Comparison of ENCODE assay signal across 8 mouse cellular contexts in the genomic region with DNA sequence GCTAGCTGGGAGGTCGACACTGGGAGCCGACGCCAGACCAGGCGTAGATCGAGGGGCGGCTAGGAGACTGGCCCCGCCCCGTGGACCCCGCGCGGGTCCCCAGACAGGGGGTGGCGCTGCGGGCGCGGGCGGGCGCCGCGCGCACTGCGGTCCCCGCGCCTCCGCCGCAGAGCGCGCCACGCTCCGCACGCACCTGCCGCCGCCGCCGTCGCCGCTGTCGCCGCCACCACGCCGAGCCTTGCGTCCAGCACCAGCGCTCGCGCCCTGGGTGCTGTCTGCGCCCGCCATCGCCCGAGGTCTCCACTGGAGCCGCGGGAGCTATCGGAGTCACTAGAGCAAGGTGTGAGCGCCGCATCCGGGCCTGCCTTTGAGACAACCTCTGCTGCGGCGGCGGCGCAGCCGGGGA. TPM values are rescaled to one million over a fixed set of nuclear protein-coding genes. Genes with fewer than 3 reads are reported as not detected.
DNase-seq lines count a peak whose midpoint lies in the region; ATAC-seq and TF ChIP-seq lines count a peak whose summit lies in the region.

A gene (plus strand): TSS at position 155 of the 406 bp plus-strand sequence.
A gene (minus strand): TSS at position 352 of the 406 bp plus-strand sequence.

- peak within 1 kb of the TSS; percentile 49 for H3K4me3 ChIP-seq in kidney, postnatal 0 days (replicated peaks; ENCODE audit: low read depth, low read length)
- H3K4me3 ChIP-seq in embryonic facial prominence, embryonic 10.5 days, result peak within 1 kb of the TSS; percentile 69
- H3K4me3 ChIP-seq in neural tube, embryonic 13.5 days, result peak within 1 kb of the TSS; percentile 67

- H3K27ac ChIP-seq in kidney, postnatal 0 days, result peak within 1 kb of the TSS; percentile 59
- peak within 1 kb of the TSS; percentile 72 for H3K27ac ChIP-seq in embryonic facial prominence, embryonic 10.5 days (replicated peaks)
- H3K27ac ChIP-seq in neural tube, embryonic 13.5 days (replicated peaks), result peak within 1 kb of the TSS; percentile 69

- TF ChIP-seq CTCF in kidney, postnatal 0 days (IDR thresholded peaks at IDR 0.05; ENCODE audit: low read depth), result no peak

- no peak for DNase-seq in kidney, postnatal 0 days (ENCODE audit: low spot score)
- no peak for DNase-seq in kidney, postnatal 14 days
- peak; percentile 30 for DNase-seq in MN1 (ENCODE audit: low spot score)
- peak; percentile 49 for DNase-seq in embryonic facial prominence, embryonic 10.5 days (ENCODE audit: low spot score)
- peak; percentile 37 to 66 for DNase-seq in kidney, postnatal 25 days
- DNase-seq in testis, postnatal 14 days (ENCODE audit: low spot score), result no peak
- DNase-seq in gastrocnemius, adult 8-10 months (ENCODE audit: low spot score in 2 of 2), result no peak

- peak within 1 kb of the TSS; percentile 92 for H3K4me2 ChIP-seq in kidney, postnatal 0 days (ENCODE audit: low read length)
- H3K4me2 ChIP-seq in neural tube, embryonic 13.5 days, result peak within 1 kb of the TSS; percentile 85

- WGBS in kidney, postnatal 0 days, result under 1% methylated on average over 45 of the region's 59 CpGs
- WGBS in embryonic facial prominence, embryonic 10.5 days, result 1% methylated on average over 59 of the region's 59 CpGs
- WGBS in neural tube, embryonic 13.5 days, result 0% methylated on average over 55 of the region's 59 CpGs

- no peaks in the 10 kb centered on the region for H3K36me3 ChIP-seq in kidney, postnatal 0 days (ENCODE audit: insufficient read depth, low read length)
- peaks cover 23% of the 10 kb centered on the region for H3K36me3 ChIP-seq in embryonic facial prominence, embryonic 10.5 days (replicated peaks)
- H3K36me3 ChIP-seq in neural tube, embryonic 13.5 days, result peaks cover 30% of the 10 kb centered on the region

- H3K4me1 ChIP-seq in kidney, postnatal 0 days (replicated peaks; ENCODE audit: insufficient read depth, low read length), result peaks cover 20% of the 10 kb centered on the region
- peaks cover 33% of the 10 kb centered on the region for H3K4me1 ChIP-seq in embryonic facial prominence, embryonic 10.5 days
- H3K4me1 ChIP-seq in neural tube, embryonic 13.5 days (replicated peaks), result peaks cover 33% of the 10 kb centered on the region

- no peaks in the 10 kb centered on the region for H3K9me3 ChIP-seq in kidney, postnatal 0 days (replicated peaks; ENCODE audit: low read length)
- no peaks in the 10 kb centered on the region for H3K9me3 ChIP-seq in embryonic facial prominence, embryonic 10.5 days
- no peaks in the 10 kb centered on the region for H3K9me3 ChIP-seq in neural tube, embryonic 13.5 days

- no peaks in the 10 kb centered on the region for H3K27me3 ChIP-seq in kidney, postnatal 0 days (ENCODE audit: insufficient read depth, low read length)
- peaks cover 48% of the 10 kb centered on the region for H3K27me3 ChIP-seq in embryonic facial prominence, embryonic 10.5 days (replicated peaks; ENCODE audit: low read depth, poor library complexity, severe bottlenecking)
- peaks cover 11% of the 10 kb centered on the region for H3K27me3 ChIP-seq in neural tube, embryonic 13.5 days

- H3K9ac ChIP-seq in kidney, postnatal 0 days (ENCODE audit: low read depth, low read length), result peak within 1 kb of the TSS; percentile 68
- peak within 1 kb of the TSS; percentile 87 for H3K9ac ChIP-seq in neural tube, embryonic 13.5 days

- 0 out of 2 replicates have a peak, but pooled peaks have one; percentile 0 for ATAC-seq in kidney, postnatal 0 days (replicated peaks; ENCODE audit: low FRiP score, low read depth)
- peak; percentile 47 for ATAC-seq in neural tube, embryonic 13.5 days (ENCODE audit: low read depth)

RNA-seq across cellular contexts. Expression of the first gene that starts in this region (rescaled TPM):
- polyA plus RNA-seq in kidney, postnatal 0 days (2015; fragmentation: Nextera tagmentation; extraction: Ambion mirVana), result 24.2 and 27.4 TPM in 2 replicates
- polyA plus RNA-seq in embryonic facial prominence, embryonic 10.5 days (2016; fragmentation: Nextera tagmentation; extraction: Ambion mirVana), result 15.1 and 16.4 TPM in 2 replicates
- polyA plus RNA-seq in neural tube, embryonic 13.5 days (2015; fragmentation: Nextera tagmentation; extraction: Ambion mirVana), result 83.0 and 91.6 TPM in 2 replicates
- under 1 TPM; 0.36 to 0.87 (median 0.69) TPM for total RNA-seq in gastrocnemius, adult 8-10 months (2022)

RNA-seq across cellular contexts. Expression of the second gene that starts in this region (rescaled TPM):
- polyA plus RNA-seq in kidney, postnatal 0 days (2015; fragmentation: Nextera tagmentation; extraction: Ambion mirVana), result 0.61 and 0.75 TPM in 2 replicates
- polyA plus RNA-seq in embryonic facial prominence, embryonic 10.5 days (2016; fragmentation: Nextera tagmentation; extraction: Ambion mirVana), result 0.59 TPM in 1 of 2 replicates, not detected in the other
- polyA plus RNA-seq in neural tube, embryonic 13.5 days (2015; fragmentation: Nextera tagmentation; extraction: Ambion mirVana), result 0.22 TPM in 1 of 2 replicates, not detected in the other
- not detected for total RNA-seq in gastrocnemius, adult 8-10 months (2022)

Comparison
In these comparisons a context has a peak if more than half of its experiments do, and no peak if none do; other contexts are left out.
1. DNase-seq: peak in MN1 (single experiment), embryonic facial prominence, embryonic 10.5 days (single experiment) and kidney, postnatal 25 days (2 of 2); none in kidney, postnatal 0 days (single experiment), kidney, postnatal 14 days (single experiment), testis, postnatal 14 days (single experiment) and gastrocnemius, adult 8-10 months (0 of 2).
2. Peak in every context shown above with its lines, with median percentiles within 50 percentile points of each other: H3K27ac ChIP-seq and H3K4me3 ChIP-seq.